Mouse (Mus musculus): ENCODE results near the gene Ghr. TPM values are rescaled to one million over a fixed set of nuclear protein-coding genes. Genes with fewer than 3 reads are reported as not detected.
A peak's percentile ranks its signal among the peaks of the same experiment; 100 is the strongest.

The Ghr gene
- polyA plus RNA-seq, 1 experiment from 2014 or later = 10.7 TPM

DNA sequence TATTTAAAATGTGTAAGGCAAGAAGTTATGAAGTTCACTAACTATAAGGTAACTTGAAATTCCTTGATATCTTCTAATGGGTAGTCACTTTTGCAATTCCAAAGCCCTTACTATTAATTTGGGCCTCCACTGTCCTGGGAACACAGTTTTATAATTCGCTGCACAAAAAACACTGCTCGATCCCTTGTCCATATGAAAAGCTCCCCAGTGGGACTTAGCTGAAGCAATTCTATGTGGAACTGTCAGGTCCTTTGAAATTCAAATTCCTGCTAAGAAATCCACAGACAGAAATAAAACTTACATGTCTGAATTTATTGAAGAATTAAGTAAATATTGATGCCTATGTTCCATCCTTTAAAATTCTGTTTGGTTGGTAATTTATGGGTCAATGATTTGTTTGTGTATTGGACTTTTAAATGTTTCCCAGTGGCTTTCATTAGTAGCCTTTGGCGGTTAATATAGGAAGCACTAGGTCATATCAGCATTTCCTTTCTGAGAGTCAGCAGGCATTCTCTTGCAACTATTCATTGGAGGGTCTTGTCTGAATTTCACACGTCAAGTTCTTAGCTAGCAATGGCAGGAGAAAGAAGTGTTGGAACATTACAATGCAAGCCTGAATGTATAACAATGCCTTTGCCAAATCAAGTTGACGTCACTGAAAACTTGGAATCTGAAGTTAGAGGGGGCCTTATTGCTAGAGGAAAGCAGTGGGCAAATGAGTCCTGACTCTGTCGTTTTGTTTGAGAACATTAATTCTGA lies 233.8 kb downstream of the Ghr start:
- H3K4me1 ChIP-seq (ENCODE audit: control insufficient read depth, insufficient read depth, low read length) = no peaks in the 10 kb centered on the region
- 15% methylated on average over 6 of the region's 6 CpGs for WGBS
- ATAC-seq (ENCODE audit: low FRiP score, low TSS enrichment) (no peak), DNase-seq (peak; percentile 6)
- no peaks in the 10 kb centered on the region for H3K36me3 ChIP-seq (ENCODE audit: control insufficient read depth, insufficient read depth, low read length)
- H3K4me2 ChIP-seq (ENCODE audit: low read length) = no peak overlapping the region
- H3K27ac ChIP-seq (replicated peaks; ENCODE audit: low read depth, low read length) = no peak overlapping the region
- no peak overlapping the region for H3K9ac ChIP-seq (replicated peaks; ENCODE audit: low read length)
- H3K27me3 ChIP-seq (ENCODE audit: control insufficient read depth, insufficient read depth, low read length) = no peaks in the 10 kb centered on the region
- no peaks in the 10 kb centered on the region for H3K9me3 ChIP-seq (ENCODE audit: control insufficient read depth, low read length)
- no peak overlapping the region for H3K4me3 ChIP-seq (replicated peaks; ENCODE audit: low read depth, low read length)

- Histone ChIP-seq H3K4me3 (replicated peaks; ENCODE audit: low read depth, low read length) (no peak overlapping the region), H3K9ac (replicated peaks; ENCODE audit: low read length) (no peak overlapping the region), H3K36me3 (ENCODE audit: control insufficient read depth, insufficient read depth, low read length) (no peaks in the 10 kb centered on the region), H3K27ac (replicated peaks; ENCODE audit: low read depth, low read length) (no peak overlapping the region), H3K4me2 (ENCODE audit: low read length) (no peak overlapping the region), H3K9me3 (ENCODE audit: control insufficient read depth, low read length) (no peaks in the 10 kb centered on the region), H3K4me1 (ENCODE audit: control insufficient read depth, insufficient read depth, low read length) (no peaks in the 10 kb centered on the region), H3K27me3 (ENCODE audit: control insufficient read depth, insufficient read depth, low read length) (no peaks in the 10 kb centered on the region)
- 90% methylated on average over 3 of the region's 3 CpGs for WGBS
- no peak for DNase-seq
- no peak for ATAC-seq (ENCODE audit: low FRiP score, low TSS enrichment)
Measured at GRCm38 (mm10) chr15:3346682-3347081, 236.6 kb downstream of the Ghr start.

- peak; percentile 46 for DNase-seq
- WGBS = 82% methylated on average over 4 of the region's 4 CpGs
- Histone ChIP-seq H3K4me2 (ENCODE audit: low read length) (no peak overlapping the region), H3K9ac (replicated peaks; ENCODE audit: low read length) (no peak overlapping the region), H3K9me3 (ENCODE audit: control insufficient read depth, low read length) (no peaks in the 10 kb centered on the region), H3K27me3 (ENCODE audit: control insufficient read depth, insufficient read depth, low read length) (no peaks in the 10 kb centered on the region), H3K36me3 (ENCODE audit: control insufficient read depth, insufficient read depth, low read length) (no peaks in the 10 kb centered on the region), H3K4me3 (replicated peaks; ENCODE audit: low read depth, low read length) (no peak overlapping the region), H3K4me1 (ENCODE audit: control insufficient read depth, insufficient read depth, low read length) (no peaks in the 10 kb centered on the region), H3K27ac (replicated peaks; ENCODE audit: low read depth, low read length) (no peak overlapping the region)
- ATAC-seq (ENCODE audit: low FRiP score, low TSS enrichment) = peak; percentile 53; the same call in 1 of the 2 replicates
Measured at GRCm38 (mm10) chr15:3344555-3344954, 238.7 kb downstream of the Ghr start.

DNA sequence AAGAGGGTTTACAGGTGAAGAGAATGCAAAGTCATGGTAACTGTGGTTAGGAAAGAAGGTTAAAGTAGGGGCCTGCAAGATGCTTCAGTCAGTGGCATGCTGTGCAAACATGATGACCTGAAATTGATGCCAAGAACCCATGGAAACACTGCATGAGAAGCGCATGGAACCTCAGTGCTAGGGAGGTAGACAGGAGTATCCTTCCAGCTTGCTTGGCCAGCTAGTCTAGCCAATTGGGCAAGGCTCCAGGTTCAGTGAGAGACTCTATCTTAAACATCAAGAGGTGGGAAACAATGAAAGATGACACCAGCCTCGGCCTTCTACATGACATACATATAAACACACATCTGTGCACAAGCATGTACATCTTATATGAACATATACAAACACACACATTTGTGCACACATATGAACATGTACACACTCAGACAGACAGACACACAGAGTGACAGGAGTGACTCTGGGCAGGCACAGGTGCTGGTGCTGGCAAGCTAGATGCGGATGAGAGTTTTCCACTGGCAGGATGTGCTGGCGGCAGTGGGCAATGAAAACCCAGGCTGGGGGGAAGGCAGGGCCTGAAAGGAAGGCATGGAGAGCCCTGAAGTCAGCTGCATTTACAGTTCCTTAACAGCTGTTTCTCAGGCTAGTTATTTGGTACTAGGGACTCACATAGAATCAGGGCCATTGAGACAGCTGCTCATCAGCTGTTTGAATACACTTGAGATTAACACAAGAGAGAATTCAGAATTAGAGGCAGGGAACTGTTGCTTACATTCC lies 241.3 kb downstream of the Ghr start:
- 92% methylated on average over 4 of the region's 4 CpGs for WGBS
- ATAC-seq (ENCODE audit: low FRiP score, low TSS enrichment) = no peak

DNA sequence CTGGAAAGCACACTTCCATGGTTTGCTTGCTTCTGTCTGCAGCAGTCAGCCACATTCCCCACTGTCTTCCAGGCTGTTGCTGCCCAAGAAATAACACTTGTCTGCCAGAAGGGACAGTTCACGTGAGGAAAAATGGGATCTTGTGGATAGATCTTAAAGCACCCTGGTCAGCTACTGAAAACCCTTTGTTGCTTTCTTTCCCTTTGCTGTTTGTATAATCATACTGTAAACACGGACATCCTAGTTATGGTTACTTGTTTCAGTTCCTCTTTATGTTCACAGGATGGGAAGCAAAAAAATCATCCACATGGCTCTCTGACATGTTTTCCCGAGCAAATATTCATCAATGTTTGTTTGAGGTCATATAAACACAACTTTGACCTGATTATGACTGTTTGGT lies 243.4 kb downstream of the Ghr start:
- WGBS = 90% methylated on average over 3 of the region's 3 CpGs
- Histone ChIP-seq H3K4me3 (replicated peaks; ENCODE audit: low read depth, low read length) (no peak overlapping the region), H3K27me3 (ENCODE audit: control insufficient read depth, insufficient read depth, low read length) (no peaks in the 10 kb centered on the region), H3K27ac (replicated peaks; ENCODE audit: low read depth, low read length) (no peak overlapping the region), H3K9me3 (ENCODE audit: control insufficient read depth, low read length) (no peaks in the 10 kb centered on the region), H3K9ac (replicated peaks; ENCODE audit: low read length) (no peak overlapping the region), H3K36me3 (ENCODE audit: control insufficient read depth, insufficient read depth, low read length) (no peaks in the 10 kb centered on the region), H3K4me1 (ENCODE audit: control insufficient read depth, insufficient read depth, low read length) (no peaks in the 10 kb centered on the region), H3K4me2 (ENCODE audit: low read length) (no peak overlapping the region)
- no peak for ATAC-seq (ENCODE audit: low FRiP score, low TSS enrichment)
- no peak for DNase-seq

More for the DNA sequence above, 241.3 kb downstream of the Ghr start:
- no peak overlapping the region for H3K4me3 ChIP-seq (replicated peaks; ENCODE audit: low read depth, low read length)
- no peak overlapping the region for H3K27ac ChIP-seq (replicated peaks; ENCODE audit: low read depth, low read length)
- H3K9ac ChIP-seq (replicated peaks; ENCODE audit: low read length) = no peak overlapping the region
- no peaks in the 10 kb centered on the region for H3K4me1 ChIP-seq (ENCODE audit: control insufficient read depth, insufficient read depth, low read length)
- H3K36me3 ChIP-seq (ENCODE audit: control insufficient read depth, insufficient read depth, low read length) = no peaks in the 10 kb centered on the region
- DNase-seq = no peak
- no peaks in the 10 kb centered on the region for H3K27me3 ChIP-seq (ENCODE audit: control insufficient read depth, insufficient read depth, low read length)
- H3K4me2 ChIP-seq (ENCODE audit: low read length) = no peak overlapping the region
- no peaks in the 10 kb centered on the region for H3K9me3 ChIP-seq (ENCODE audit: control insufficient read depth, low read length)

GRCm38 (mm10) chr15:3332517-3332916 lies 250.8 kb downstream of the Ghr start:
- no peaks in the 10 kb centered on the region for H3K27me3 ChIP-seq (ENCODE audit: control insufficient read depth, insufficient read depth, low read length)
- H3K36me3 ChIP-seq (ENCODE audit: control insufficient read depth, insufficient read depth, low read length) = no peaks in the 10 kb centered on the region
- H3K27ac ChIP-seq (replicated peaks; ENCODE audit: low read depth, low read length) = no peak overlapping the region
- 93% methylated on average over 4 of the region's 4 CpGs for WGBS
- no peak overlapping the region for H3K4me3 ChIP-seq (replicated peaks; ENCODE audit: low read depth, low read length)
- no peak for ATAC-seq (ENCODE audit: low FRiP score, low TSS enrichment)
- DNase-seq = no peak
- no peak overlapping the region for H3K4me2 ChIP-seq (ENCODE audit: low read length)
- H3K4me1 ChIP-seq (ENCODE audit: control insufficient read depth, insufficient read depth, low read length) = no peaks in the 10 kb centered on the region
- no peak overlapping the region for H3K9ac ChIP-seq (replicated peaks; ENCODE audit: low read length)
- H3K9me3 ChIP-seq (ENCODE audit: control insufficient read depth, low read length) = no peaks in the 10 kb centered on the region

GRCm38 (mm10) chr15:3331813-3332212 lies 251.5 kb downstream of the Ghr start:
- Histone ChIP-seq H3K27ac (replicated peaks; ENCODE audit: low read depth, low read length) (no peak overlapping the region), H3K27me3 (ENCODE audit: control insufficient read depth, insufficient read depth, low read length) (no peaks in the 10 kb centered on the region), H3K4me2 (ENCODE audit: low read length) (no peak overlapping the region), H3K4me3 (replicated peaks; ENCODE audit: low read depth, low read length) (no peak overlapping the region), H3K36me3 (ENCODE audit: control insufficient read depth, insufficient read depth, low read length) (no peaks in the 10 kb centered on the region), H3K9me3 (ENCODE audit: control insufficient read depth, low read length) (no peaks in the 10 kb centered on the region), H3K9ac (replicated peaks; ENCODE audit: low read length) (no peak overlapping the region), H3K4me1 (ENCODE audit: control insufficient read depth, insufficient read depth, low read length) (no peaks in the 10 kb centered on the region)
- no peak for ATAC-seq (ENCODE audit: low FRiP score, low TSS enrichment)
- 66% methylated on average over 2 of the region's 2 CpGs for WGBS
- no peak for DNase-seq

DNA sequence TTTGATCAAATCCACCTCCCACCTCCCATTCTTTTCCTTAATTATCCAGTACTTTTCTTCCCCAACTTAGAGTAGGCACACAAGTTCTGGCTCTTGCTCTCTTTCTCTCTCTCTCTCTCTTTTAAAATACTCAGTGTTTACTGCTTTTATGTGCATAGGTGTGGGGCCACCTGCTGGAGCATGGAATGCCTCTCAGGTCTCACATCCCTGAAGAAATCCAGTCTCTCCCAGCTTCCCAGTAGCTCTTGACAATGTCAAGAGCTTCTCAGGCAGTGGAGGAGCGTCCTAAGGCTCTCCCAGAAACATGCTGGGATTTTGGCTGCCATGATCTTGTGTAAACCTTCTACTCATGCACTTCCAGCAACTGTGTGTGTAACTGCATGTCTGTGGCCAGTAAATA lies 253.0 kb downstream of the Ghr start:
- Histone ChIP-seq H3K9me3 (ENCODE audit: control insufficient read depth, low read length) (no peaks in the 10 kb centered on the region), H3K27ac (replicated peaks; ENCODE audit: low read depth, low read length) (no peak overlapping the region), H3K36me3 (ENCODE audit: control insufficient read depth, insufficient read depth, low read length) (no peaks in the 10 kb centered on the region), H3K4me3 (replicated peaks; ENCODE audit: low read depth, low read length) (no peak overlapping the region), H3K9ac (replicated peaks; ENCODE audit: low read length) (no peak overlapping the region), H3K4me1 (ENCODE audit: control insufficient read depth, insufficient read depth, low read length) (no peaks in the 10 kb centered on the region), H3K27me3 (ENCODE audit: control insufficient read depth, insufficient read depth, low read length) (no peaks in the 10 kb centered on the region), H3K4me2 (ENCODE audit: low read length) (no peak overlapping the region)
- 70% methylated on average over 1 of the region's 1 CpGs for WGBS
- DNase-seq (no peak), ATAC-seq (ENCODE audit: low FRiP score, low TSS enrichment) (no peak)

DNA sequence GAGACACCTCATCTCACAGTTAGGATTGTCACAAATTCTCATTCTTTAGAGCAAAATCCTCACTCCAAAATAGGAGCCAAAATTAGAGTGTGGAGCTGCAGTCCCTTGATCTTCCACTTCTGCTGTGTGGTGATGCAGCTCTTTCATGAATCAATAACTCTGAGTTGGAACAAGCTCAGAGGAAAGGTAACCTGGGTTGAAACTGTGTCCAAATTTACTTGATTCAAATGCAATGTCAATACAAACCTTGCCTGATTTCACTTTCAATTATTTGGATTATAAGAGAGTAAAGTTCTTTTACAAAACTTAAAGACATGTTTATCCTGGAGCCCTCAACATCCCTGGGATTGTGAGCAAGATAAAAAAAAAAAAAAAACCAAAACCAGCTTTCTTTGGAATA lies 260.3 kb downstream of the Ghr start:
- no peaks in the 10 kb centered on the region for H3K36me3 ChIP-seq (ENCODE audit: control insufficient read depth, insufficient read depth, low read length)
- no peak overlapping the region for H3K27ac ChIP-seq (replicated peaks; ENCODE audit: low read depth, low read length)
- ATAC-seq (ENCODE audit: low FRiP score, low TSS enrichment) (no peak), DNase-seq (no peak)
- no peaks in the 10 kb centered on the region for H3K9me3 ChIP-seq (ENCODE audit: control insufficient read depth, low read length)
- H3K27me3 ChIP-seq (ENCODE audit: control insufficient read depth, insufficient read depth, low read length) = no peaks in the 10 kb centered on the region
- H3K4me3 ChIP-seq (replicated peaks; ENCODE audit: low read depth, low read length) = no peak overlapping the region
- H3K4me1 ChIP-seq (ENCODE audit: control insufficient read depth, insufficient read depth, low read length) = no peaks in the 10 kb centered on the region
- no peak overlapping the region for H3K4me2 ChIP-seq (ENCODE audit: low read length)
- no peak overlapping the region for H3K9ac ChIP-seq (replicated peaks; ENCODE audit: low read length)

Measured in midbrain, embryonic 14.5 days (tissue).